Mouse (Mus musculus): ENCODE results near the gene Hdac7.

DNA sequence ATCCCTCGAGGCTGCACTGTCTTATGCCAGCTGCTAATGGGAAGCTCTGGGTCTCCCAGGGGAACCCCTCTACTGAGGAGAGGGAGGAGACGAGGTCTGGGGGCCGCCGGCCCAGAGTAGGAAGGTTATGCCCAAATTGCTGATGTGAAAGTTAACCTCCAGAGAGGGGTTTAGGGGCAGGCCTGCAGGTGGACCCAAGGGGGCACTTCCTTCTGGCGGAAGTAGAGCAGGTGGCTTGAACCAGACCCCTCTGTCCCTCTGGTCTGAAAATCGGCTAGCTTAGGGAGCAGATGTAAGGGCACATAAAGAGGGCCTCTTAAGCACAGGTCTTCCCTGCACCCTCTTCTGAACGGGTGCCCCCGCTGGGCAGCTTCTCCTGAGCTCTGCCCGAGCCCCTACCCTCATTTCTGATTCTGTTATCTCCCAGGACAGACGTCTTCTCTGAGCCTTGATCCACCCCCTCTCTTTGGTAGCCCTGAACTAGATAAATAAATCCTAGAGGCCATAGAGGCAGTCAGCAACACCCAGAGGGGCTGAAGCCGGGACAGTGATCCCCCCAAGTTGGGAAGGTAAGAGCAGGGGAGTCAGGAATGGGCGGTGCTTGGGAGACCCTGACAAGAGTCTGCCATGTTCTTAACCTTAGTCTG, 18.2 kb downstream of the Hdac7 start:
- TF ChIP-seq POLR2A (IDR thresholded peaks at IDR 0.05; ENCODE audit: extremely low read depth, insufficient read depth, low read length) (no peak), CTCF (IDR thresholded peaks at IDR 0.05; ENCODE audit: extremely low read depth, insufficient read depth, low read length) (no peak)

Data from cortical plate, adult 2 months (tissue).